Mouse (Mus musculus) heart, postnatal 0 days (tissue): Measurements from ENCODE around the gene Tada1. TPM values are rescaled to one million over a fixed set of nuclear protein-coding genes. Genes with fewer than 3 reads are reported as not detected.

Source experiments
- ATAC-seq: fragments of 200-750 bp; cut with Nextera tagmentation; 2 replicates; pipeline ENCODE4 v1.8.0; 2017; ENCODE audit warnings: low read depth, moderate number of reproducible peaks, moderate library complexity; ENCODE audit not compliant: insufficient read depth
- DNase-seq: peaks from one replicate; pipeline ENCODE4 v3.0.0-alpha.2; 2016; ENCODE audit warnings: low spot score
- H3K27ac ChIP-seq: fragments of 300-500 bp; sonication (generic); 2 replicates; pipeline ENCODE4 v1.5.1; 2014; ENCODE audit warnings: low read depth, mild to moderate bottlenecking
- H3K27me3 ChIP-seq: fragments of 300-500 bp; sonication (generic); 2 replicates; pipeline ENCODE4 v1.6.1; 2014; ENCODE audit warnings: low read length, mixed read lengths; ENCODE audit not compliant: control insufficient read depth, insufficient read depth
- H3K36me3 ChIP-seq: fragments of 300-500 bp; sonication (generic); replicated peaks from 2 replicates; pipeline ENCODE4 v1.6.1; 2014; ENCODE audit warnings: low read length, mixed read lengths; ENCODE audit not compliant: control insufficient read depth, insufficient read depth
- H3K4me1 ChIP-seq: fragments of 300-500 bp; sonication (generic); 2 replicates; pipeline ENCODE4 v1.6.1; 2014; ENCODE audit warnings: antibody characterized with exemption; ENCODE audit not compliant: control insufficient read depth, insufficient read depth
- H3K4me2 ChIP-seq: fragments of 300-500 bp; sonication (generic); 2 replicates; pipeline ENCODE4 v1.6.1; 2014; ENCODE audit warnings: low read depth, mild to moderate bottlenecking, low read length, moderate library complexity
- H3K4me3 ChIP-seq: fragments of 300-500 bp; sonication (generic); 2 replicates; pipeline ENCODE4 v1.5.1; 2014; ENCODE audit warnings: low read depth, low read length
- H3K9ac ChIP-seq: fragments of 300-500 bp; sonication (generic); replicated peaks from 2 replicates; pipeline ENCODE4 v1.6.1; 2014; ENCODE audit warnings: low read depth, low read length, mixed read lengths
- H3K9me3 ChIP-seq: fragments of 300-500 bp; sonication (generic); replicated peaks from 2 replicates; pipeline ENCODE4 v1.6.1; 2016; ENCODE audit warnings: low read length; ENCODE audit not compliant: control insufficient read depth
- CTCF ChIP-seq: IDR thresholded peaks from 2 replicates; pipeline ENCODE4 v1.5.1; 2016; ENCODE audit warnings: antibody characterized with exemption, control low read depth, low read depth
- EP300 ChIP-seq: IDR thresholded peaks from 2 replicates; pipeline ENCODE4 v1.6.1; 2016; ENCODE audit warnings: antibody characterized with exemption, low read depth
- WGBS: fragments of 180-500 bp; shearing (Covaris S2); extraction: QIAGEN DNeasy Blood & Tissue Kit; methylation state at CpG from one replicate; pipeline ENCODE4 v1.1.7; 2014; 5-methylcytosine and 5-hydroxymethylcytosine counted together
- polyA plus RNA-seq: library from polyadenylated mRNA; unstranded; fragments of >200 nt; fragmentation: Nextera tagmentation; extraction: Ambion mirVana; gene quantifications from 2 replicates; pipeline ENCODE4 v1.2.1, GENCODE M21; 2015
- total RNA-seq: library from RNA; depleted of rRNA; stranded (reverse); fragments of >200 nt; gene quantifications from 2 replicates; pipeline ENCODE4 v1.2.3, GENCODE M21; 2014; ENCODE audit warnings: low replicate concordance

Tada1 gene
- total and polyA plus RNA-seq, 2 experiments from 2014 or later, result 22.1 to 26.3 TPM

DNA sequence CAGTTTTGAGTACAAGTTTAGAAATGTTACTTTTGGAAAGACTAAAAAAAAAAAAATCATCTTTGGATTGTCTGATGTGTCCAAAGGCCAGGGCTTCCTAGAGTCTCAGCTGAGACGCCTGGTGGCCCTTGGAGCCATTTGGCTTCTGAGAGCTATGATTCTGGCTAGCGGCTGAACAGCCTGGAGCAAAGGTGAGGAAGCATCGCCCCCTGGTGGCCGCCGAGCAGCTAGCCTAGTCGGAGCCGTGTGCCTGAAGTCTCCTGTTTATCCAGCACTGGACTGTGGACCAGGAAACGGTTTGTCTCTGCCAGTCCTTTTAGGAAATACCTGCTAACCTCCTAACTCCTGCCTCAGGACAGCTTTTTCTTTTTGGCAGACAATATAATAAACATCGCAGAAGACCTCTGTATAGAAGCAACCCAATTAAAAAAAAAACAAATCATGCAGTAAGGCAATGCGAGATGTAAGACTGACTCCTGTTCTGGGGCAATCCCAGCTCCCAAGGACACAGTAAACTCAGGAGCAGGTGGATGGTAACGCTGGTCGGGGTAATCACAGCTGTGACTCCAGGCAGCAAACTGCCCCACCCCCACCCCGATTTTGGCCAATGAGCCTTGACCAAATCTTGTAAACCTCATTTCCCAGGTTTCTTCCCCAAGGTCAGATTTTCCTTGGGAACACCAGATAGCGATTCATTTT is 18.6 kb upstream of the Tada1 start:
- Histone ChIP-seq H3K36me3 (no peaks in the 10 kb centered on the region), H3K9ac (no peak overlapping the region), H3K27me3 (no peaks in the 10 kb centered on the region), H3K27ac (no peak overlapping the region), H3K4me2 (no peak overlapping the region), H3K4me1 (no peaks in the 10 kb centered on the region), H3K9me3 (no peaks in the 10 kb centered on the region), H3K4me3 (no peak overlapping the region)
- peak; percentile 78 for ATAC-seq
- WGBS, result 23% methylated on average over 14 of the region's 14 CpGs
- TF ChIP-seq CTCF (peak; percentile 85), EP300 (no peak)
- DNase-seq, result peak; percentile 62

DNA sequence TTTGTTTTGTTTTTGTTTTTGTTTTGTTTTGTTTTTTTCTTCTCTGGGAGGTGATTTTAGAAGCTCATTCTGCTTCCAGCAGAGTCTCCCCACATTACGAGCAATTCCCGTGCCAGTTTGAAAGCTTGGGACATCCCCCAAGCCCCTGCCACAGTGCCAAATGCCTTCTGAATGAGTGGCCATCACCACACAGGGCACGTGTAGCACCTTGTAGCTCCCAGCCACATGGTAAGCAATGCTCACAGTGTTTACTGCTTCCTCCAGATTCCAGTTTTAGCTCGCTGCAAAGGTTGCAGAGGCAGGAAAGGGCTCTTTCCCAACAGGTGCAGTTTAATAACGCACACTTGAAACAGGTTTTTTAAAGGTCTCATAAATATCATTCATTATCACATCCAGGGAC is 18.0 kb upstream of the Tada1 start:
- Histone ChIP-seq H3K9ac (no peak overlapping the region), H3K4me3 (no peak overlapping the region), H3K4me2 (no peak overlapping the region), H3K9me3 (no peaks in the 10 kb centered on the region), H3K4me1 (no peaks in the 10 kb centered on the region), H3K27me3 (no peaks in the 10 kb centered on the region), H3K27ac (no peak overlapping the region), H3K36me3 (no peaks in the 10 kb centered on the region)
- WGBS, result 76% methylated on average over 5 of the region's 5 CpGs
- TF ChIP-seq EP300, result no peak
- TF ChIP-seq CTCF, result no peak
- ATAC-seq (no peak), DNase-seq (no peak)

DNA sequence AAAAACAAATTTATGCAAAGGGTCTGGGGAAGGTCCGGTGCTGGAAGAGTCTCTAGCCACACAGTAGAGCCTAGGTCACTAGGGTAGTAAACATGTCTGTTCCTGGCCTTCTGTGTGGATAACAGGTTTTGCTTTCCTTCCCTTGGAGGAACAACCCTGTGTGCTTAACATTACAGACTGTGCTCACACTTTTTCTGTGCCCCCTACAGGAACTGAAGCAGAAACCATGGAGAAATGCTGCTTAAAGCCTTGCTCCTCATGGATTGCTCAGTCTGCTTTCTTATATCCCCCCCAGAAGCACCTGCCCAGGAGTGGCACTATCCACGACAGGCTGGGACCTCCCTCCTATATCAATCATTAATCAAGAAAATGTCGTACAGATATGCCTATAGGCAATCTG is 17.1 kb upstream of the Tada1 start:
- Histone ChIP-seq H3K4me2 (no peak overlapping the region), H3K9ac (no peak overlapping the region), H3K27ac (no peak overlapping the region), H3K36me3 (no peaks in the 10 kb centered on the region), H3K4me3 (no peak overlapping the region), H3K27me3 (no peaks in the 10 kb centered on the region), H3K9me3 (no peaks in the 10 kb centered on the region), H3K4me1 (no peaks in the 10 kb centered on the region)
- DNase-seq (no peak), ATAC-seq (no peak)
- TF ChIP-seq EP300 (no peak), CTCF (no peak)
- WGBS, result 72% methylated on average over 3 of the region's 3 CpGs

DNA sequence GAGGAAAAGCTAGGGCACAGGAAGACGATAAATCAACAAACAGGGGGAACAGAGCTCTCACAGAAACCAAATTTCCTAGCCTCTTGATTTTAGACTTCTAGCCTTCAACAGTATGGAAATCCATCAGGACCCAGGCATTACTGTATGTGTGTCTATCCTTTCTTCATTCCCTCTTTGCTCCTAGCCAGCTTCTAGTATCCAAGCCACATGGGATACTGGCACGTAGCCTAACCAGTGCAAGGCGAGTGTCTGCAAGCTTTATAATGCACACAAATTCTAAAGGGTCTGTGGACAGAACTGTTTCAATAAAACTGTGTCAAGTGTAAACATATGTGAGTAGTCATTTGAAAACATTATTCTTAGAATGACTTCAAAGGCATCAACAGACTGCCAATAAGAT is 16.2 kb upstream of the Tada1 start:
- ATAC-seq (no peak), DNase-seq (no peak)
- Histone ChIP-seq H3K27me3 (no peaks in the 10 kb centered on the region), H3K4me1 (no peaks in the 10 kb centered on the region), H3K27ac (no peak overlapping the region), H3K36me3 (no peaks in the 10 kb centered on the region), H3K4me3 (no peak overlapping the region), H3K9ac (no peak overlapping the region), H3K9me3 (no peaks in the 10 kb centered on the region), H3K4me2 (no peak overlapping the region)
- 76% methylated on average over 3 of the region's 3 CpGs for WGBS
- TF ChIP-seq EP300 (no peak), CTCF (no peak)

DNA sequence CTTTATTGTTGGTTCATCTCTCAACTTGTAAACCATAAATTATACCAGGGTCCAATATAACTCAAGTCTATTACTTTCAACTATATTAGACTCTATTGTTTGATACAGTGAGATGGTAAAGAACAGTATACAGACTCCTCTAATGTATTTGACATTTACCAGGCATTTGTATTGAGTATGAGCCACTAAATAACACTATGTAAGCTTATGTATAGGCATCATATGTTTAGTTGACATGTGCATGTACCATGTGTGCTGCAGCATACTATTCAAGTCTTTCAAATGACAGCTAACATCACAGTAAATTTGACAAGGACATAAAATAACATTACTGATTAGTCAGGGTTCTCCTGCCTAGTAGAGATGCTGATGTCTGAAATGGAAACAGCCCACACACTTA is 15.8 kb upstream of the Tada1 start:
- Histone ChIP-seq H3K36me3 (no peaks in the 10 kb centered on the region), H3K27ac (no peak overlapping the region), H3K9me3 (no peaks in the 10 kb centered on the region), H3K4me2 (no peak overlapping the region), H3K27me3 (no peaks in the 10 kb centered on the region), H3K4me1 (no peaks in the 10 kb centered on the region), H3K4me3 (no peak overlapping the region), H3K9ac (no peak overlapping the region)
- ATAC-seq (no peak), DNase-seq (no peak)
- no peak for TF ChIP-seq EP300
- TF ChIP-seq CTCF, result no peak

DNA sequence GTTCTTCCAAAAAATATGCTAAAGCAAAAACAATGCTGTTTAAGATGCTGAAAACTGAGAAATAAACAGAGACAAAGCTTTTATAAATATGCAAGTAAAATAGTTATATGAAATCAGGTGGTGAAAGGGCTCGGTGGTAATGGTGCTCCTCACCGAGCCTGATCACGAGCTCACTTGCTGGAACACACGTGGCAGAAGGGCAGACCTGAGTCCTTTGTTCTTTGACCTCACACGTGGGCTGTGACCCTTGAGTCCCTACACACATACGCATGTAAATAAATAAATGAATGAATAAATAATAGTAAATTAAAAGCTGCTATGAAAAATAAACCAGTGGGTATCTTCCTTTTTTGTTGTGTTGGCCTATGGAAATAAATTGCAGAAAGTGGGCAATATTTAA is 1.7 kb upstream of the Tada1 start:
- WGBS, result 87% methylated on average over 6 of the region's 6 CpGs
- no peak overlapping the region for H3K4me2 ChIP-seq
- no peak overlapping the region for H3K9ac ChIP-seq
- DNase-seq, result no peak
- H3K27ac ChIP-seq, result no peak overlapping the region
- no peaks in the 10 kb centered on the region for H3K36me3 ChIP-seq
- H3K4me3 ChIP-seq, result no peak overlapping the region
- no peak for TF ChIP-seq EP300
- TF ChIP-seq CTCF, result no peak
- ATAC-seq, result no peak
- H3K27me3 ChIP-seq, result no peaks in the 10 kb centered on the region
- H3K9me3 ChIP-seq, result no peaks in the 10 kb centered on the region
- H3K4me1 ChIP-seq, result peaks cover 11% of the 10 kb centered on the region; the same call in 1 of the 2 replicates
